Mouse (Mus musculus) CD4-positive, CD25-positive, alpha-beta regulatory T cell, adult 2 months (primary cell): ENCODE data around the gene BC004004.

Experiments used
- DNase-seq: peaks from one replicate; pipeline ENCODE4 v3.0.0-alpha.2; 2012; ENCODE audit warnings: low read depth, low spot score

The BC004004 gene

GRCm38 (mm10) chr17:29322603-29322962 lies 54.0 kb downstream of the BC004004 start:
- no peak for DNase-seq

GRCm38 (mm10) chr17:29323625-29324024 lies 55.0 kb downstream of the BC004004 start:
- DNase-seq, result no peak

GRCm38 (mm10) chr17:29325831-29326230 lies 57.2 kb downstream of the BC004004 start:
- no peak for DNase-seq

- DNase-seq, result no peak
Observed at GRCm38 (mm10) chr17:29326531-29327529, 58.2 kb downstream of the BC004004 start.

- DNase-seq, result no peak
Observed at GRCm38 (mm10) chr17:29327691-29328090, 59.1 kb downstream of the BC004004 start.

GRCm38 (mm10) chr17:29330221-29330620 lies 61.6 kb downstream of the BC004004 start:
- no peak for DNase-seq

- no peak for DNase-seq
Observed at GRCm38 (mm10) chr17:29330671-29331410, 62.3 kb downstream of the BC004004 start.

- DNase-seq, result peak; percentile 38
Observed at GRCm38 (mm10) chr17:29332186-29332685, 63.6 kb downstream of the BC004004 start.

GRCm38 (mm10) chr17:29336266-29336990 lies 67.8 kb downstream of the BC004004 start:
- DNase-seq, result no peak

- DNase-seq, result no peak
Observed at GRCm38 (mm10) chr17:29337979-29338823, 69.6 kb downstream of the BC004004 start.

GRCm38 (mm10) chr17:29339170-29339768 lies 70.7 kb downstream of the BC004004 start:
- no peak for DNase-seq

GRCm38 (mm10) chr17:29340406-29341261 lies 72.0 kb downstream of the BC004004 start:
- DNase-seq, result no peak

- peak; percentile 75 for DNase-seq
Observed at GRCm38 (mm10) chr17:29341591-29342003, 73.0 kb downstream of the BC004004 start.

GRCm38 (mm10) chr17:29342010-29342910 lies 73.7 kb downstream of the BC004004 start:
- DNase-seq, result no peak

GRCm38 (mm10) chr17:29343241-29343640 lies 74.7 kb downstream of the BC004004 start:
- no peak for DNase-seq

- no peak for DNase-seq
Observed at GRCm38 (mm10) chr17:29345272-29345671, 76.7 kb downstream of the BC004004 start.

GRCm38 (mm10) chr17:29346496-29347125 lies 78.0 kb downstream of the BC004004 start:
- DNase-seq, result peak; percentile 48
